Mouse (Mus musculus) heart, adult 2 months (tissue): ENCODE measurements at regions not wholly inside any gene's neighbourhood (a gene's known extent, or its start where the extent isn't known, plus 50 kb on each side); places are given as distances from the start of the nearest gene placed in this dataset.
A peak's percentile ranks its signal among the peaks of the same experiment; 100 is the strongest.

Experiments
- DNase-seq, 2 experiments: peaks; one replicate each; pipeline ENCODE4 v3.0.0; 2021
- H3K27ac ChIP-seq: fragments of 200-600 bp; 2 replicates; pipeline ENCODE4 v1.8.1; 2022
- H3K27me3 ChIP-seq: fragments of 200-500 bp; 2 replicates; pipeline ENCODE4 v1.6.1; 2012; ENCODE audit warnings: mild to moderate bottlenecking, low read length, inconsistent platforms, mixed read lengths; ENCODE audit not compliant: control insufficient read depth, insufficient read depth
- H3K36me3 ChIP-seq: fragments of 200-500 bp; 2 replicates; pipeline ENCODE4 v1.6.1; 2012; ENCODE audit warnings: low read length, inconsistent platforms; ENCODE audit not compliant: control insufficient read depth, insufficient read depth
- H3K4me1 ChIP-seq: fragments of 200-500 bp; 2 replicates; pipeline ENCODE4 v1.6.1; 2011; ENCODE audit warnings: low read length; ENCODE audit not compliant: control insufficient read depth, insufficient read depth
- H3K4me3 ChIP-seq: fragments of 200-600 bp; 2 replicates; pipeline ENCODE4 v1.8.1; 2022
- H3K79me2 ChIP-seq: fragments of 200-500 bp; replicated peaks from 2 replicates; pipeline ENCODE4 v1.6.1; 2012; ENCODE audit warnings: mild to moderate bottlenecking, inconsistent platforms, low read length, moderate library complexity, mixed read lengths; ENCODE audit not compliant: control insufficient read depth, insufficient read depth
- H3K9ac ChIP-seq: fragments of 200-500 bp; 2 replicates; pipeline ENCODE4 v1.6.1; 2012; ENCODE audit warnings: low read depth, mild to moderate bottlenecking, control low read depth, inconsistent platforms, low read length, mixed read lengths
- CTCF ChIP-seq: fragments of 200-600 bp; IDR thresholded peaks from 2 replicates; pipeline ENCODE4 v1.8.1; 2022; ENCODE audit warnings: antibody characterized with exemption, mild to moderate bottlenecking, moderate library complexity
- EP300 ChIP-seq: fragments of 200-500 bp; IDR thresholded peaks from 2 replicates; pipeline ENCODE4 v1.6.1; 2011; ENCODE audit warnings: low read depth, low read length, control low read depth; ENCODE audit not compliant: insufficient read depth
- POLR2A ChIP-seq: fragments of 200-500 bp; IDR thresholded peaks from 2 replicates; pipeline ENCODE4 v1.6.1; 2011; ENCODE audit warnings: mild to moderate bottlenecking, low read depth, low read length, control low read depth; ENCODE audit not compliant: insufficient read depth
- WGBS: fragments of 180-500 bp; shearing (Covaris S2); methylation state at CpG from one replicate; pipeline ENCODE4 v1.1.7; 2018; 5-methylcytosine and 5-hydroxymethylcytosine counted together
- intact Hi-C: fragments of 180-260 bp; cut with DNase I; formaldehyde crosslinking; loops from one replicate; pipeline ENCODE4 v1.15.1; 2025

DNA sequence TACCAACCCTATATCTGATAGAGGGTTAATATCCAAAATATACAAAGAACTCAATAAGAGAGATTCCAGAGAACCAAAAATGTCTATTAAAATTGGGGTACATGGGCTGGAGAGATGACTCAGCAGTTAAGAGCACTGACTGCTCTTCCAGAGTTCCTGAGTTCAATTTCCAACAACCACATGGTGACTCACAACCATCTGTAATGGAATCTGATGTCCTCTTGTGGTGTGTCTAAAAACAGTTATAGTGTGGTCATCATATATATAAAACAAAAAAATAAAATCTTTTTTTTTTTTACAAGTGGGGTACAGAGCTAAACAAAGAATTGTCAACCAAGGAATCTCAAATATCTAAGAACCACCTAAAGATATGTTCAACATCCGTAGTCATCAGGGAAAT is 102.5 kb upstream of the Col5a2 start:
- intact Hi-C loops, result no loop called here
- WGBS, result 76% methylated on average over 1 of the region's 1 CpGs
- H3K4me3 ChIP-seq, result no peak overlapping the region
- no peaks in the 10 kb centered on the region for H3K27me3 ChIP-seq
- no peak for DNase-seq
- H3K9ac ChIP-seq, result no peak overlapping the region
- H3K79me2 ChIP-seq, result no peaks in the 10 kb centered on the region
- H3K27ac ChIP-seq, result no peak overlapping the region
- TF ChIP-seq POLR2A (no peak), CTCF (no peak), EP300 (no peak)
- no peaks in the 10 kb centered on the region for H3K36me3 ChIP-seq
- H3K4me1 ChIP-seq, result no peaks in the 10 kb centered on the region

DNA sequence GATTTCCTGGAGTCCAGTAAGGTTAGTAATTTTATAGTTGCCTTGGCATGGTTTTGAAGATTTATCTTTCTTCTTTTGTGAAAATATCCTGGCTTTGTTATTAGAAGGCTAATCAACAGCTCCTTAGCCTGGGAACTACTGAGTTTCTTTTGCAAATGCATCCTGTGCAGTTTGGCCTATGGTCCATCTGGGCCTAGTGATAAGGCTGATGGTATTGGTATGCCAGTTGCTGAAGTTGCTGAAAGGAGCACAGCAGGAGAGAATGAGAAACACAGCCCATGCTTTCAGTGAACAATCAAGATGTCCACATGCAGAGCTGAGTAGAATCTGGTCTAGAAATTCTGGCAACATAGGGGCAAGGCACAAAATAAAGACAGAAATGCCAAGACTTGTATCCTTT is 105.2 kb upstream of the Col5a2 start:
- Histone ChIP-seq H3K4me3 (no peak overlapping the region), H3K9ac (no peak overlapping the region), H3K79me2 (no peaks in the 10 kb centered on the region), H3K4me1 (no peaks in the 10 kb centered on the region), H3K27me3 (no peaks in the 10 kb centered on the region), H3K36me3 (no peaks in the 10 kb centered on the region), H3K27ac (no peak overlapping the region)
- TF ChIP-seq CTCF, result no peak
- no peak for TF ChIP-seq EP300
- no peak for TF ChIP-seq POLR2A
- intact Hi-C loops, result no loop called here
- DNase-seq, result no peak

DNA sequence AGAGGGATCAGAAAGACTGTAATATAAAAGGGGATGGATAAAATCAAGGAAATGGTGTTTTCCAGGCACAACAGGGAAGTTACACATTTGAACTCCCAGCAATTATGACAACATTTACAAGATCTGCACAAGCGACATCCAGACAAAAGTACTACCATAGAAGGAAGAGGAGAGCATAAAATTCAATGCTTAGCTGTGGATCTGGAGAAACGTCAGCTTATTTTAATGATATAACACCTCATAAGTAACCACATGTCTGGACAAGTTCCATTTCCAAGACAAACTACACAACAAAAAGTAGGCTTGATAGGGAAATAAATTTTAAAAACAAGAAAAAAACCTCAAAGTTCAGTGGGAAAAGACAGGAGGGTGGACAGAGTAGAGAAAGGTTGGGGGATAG is 115.9 kb upstream of the Col5a2 start:
- DNase-seq, result no peak
- H3K9ac ChIP-seq, result no peak overlapping the region
- no peaks in the 10 kb centered on the region for H3K27me3 ChIP-seq
- H3K36me3 ChIP-seq, result no peaks in the 10 kb centered on the region
- no peak overlapping the region for H3K4me3 ChIP-seq
- intact Hi-C loops, result no loop called here
- H3K79me2 ChIP-seq, result no peaks in the 10 kb centered on the region
- 74% methylated on average over 2 of the region's 2 CpGs for WGBS
- no peak for TF ChIP-seq CTCF
- TF ChIP-seq EP300, result no peak
- TF ChIP-seq POLR2A, result no peak
- no peaks in the 10 kb centered on the region for H3K4me1 ChIP-seq
- no peak overlapping the region for H3K27ac ChIP-seq

DNA sequence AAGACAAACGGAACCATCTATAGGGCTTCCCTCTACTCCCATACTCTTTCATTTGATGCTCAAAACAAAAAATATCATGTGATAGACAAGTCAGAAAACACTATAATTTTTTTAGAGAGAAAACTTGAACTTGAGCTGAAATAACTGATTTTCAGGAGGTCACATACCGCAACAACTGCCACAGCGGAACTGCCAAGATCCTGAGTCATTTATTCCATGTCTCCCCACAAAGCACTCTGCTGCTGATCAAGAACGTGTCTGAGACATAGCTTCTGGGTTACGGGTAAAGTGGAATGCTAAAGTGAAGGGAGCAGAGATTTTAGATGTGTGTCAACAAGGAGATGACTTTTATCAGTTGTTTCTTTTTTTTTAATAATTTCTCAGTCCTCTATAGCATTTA is 122.8 kb upstream of the Col5a2 start:
- no peaks in the 10 kb centered on the region for H3K79me2 ChIP-seq
- H3K36me3 ChIP-seq, result no peaks in the 10 kb centered on the region
- peak overlapping the region; percentile 61 for H3K27ac ChIP-seq
- H3K4me1 ChIP-seq, result no peaks in the 10 kb centered on the region; the same call in 1 of the 2 replicates
- intact Hi-C loops, result loop anchor here (2.0 to 10.0 kb wide), 3 partner anchors 123 to 879 kb away; partner anchors contain the start of gene Col5a2
- H3K4me3 ChIP-seq, result no peak overlapping the region
- peak in 1 of 2 experiments; percentile 39 for DNase-seq
- TF ChIP-seq CTCF, result no peak
- no peak for TF ChIP-seq POLR2A
- no peak for TF ChIP-seq EP300
- no peak overlapping the region for H3K9ac ChIP-seq
- H3K27me3 ChIP-seq, result no peaks in the 10 kb centered on the region
- WGBS, result 39% methylated on average over 5 of the region's 5 CpGs

DNA sequence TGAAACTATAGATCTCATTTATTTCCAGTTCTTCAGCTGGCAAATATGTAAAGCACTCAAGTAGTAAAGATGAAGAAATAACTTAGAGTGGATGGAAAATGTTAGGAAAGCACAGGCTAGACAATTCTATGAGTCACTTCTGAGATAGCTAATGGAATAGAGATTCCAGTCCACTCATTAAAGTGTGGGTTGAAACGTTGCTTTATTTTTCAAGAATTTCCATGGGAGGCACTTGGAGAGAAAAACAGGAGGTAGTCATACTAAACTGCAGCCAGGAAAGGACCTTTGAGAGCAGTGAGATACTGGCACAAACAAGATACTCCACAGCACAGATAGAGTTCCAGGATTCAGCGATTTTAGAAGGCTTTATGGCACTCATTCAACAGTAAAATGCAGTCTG is 123.7 kb upstream of the Col5a2 start:
- WGBS, result 13% methylated on average over 2 of the region's 2 CpGs
- H3K79me2 ChIP-seq, result no peaks in the 10 kb centered on the region
- TF ChIP-seq EP300 (no peak), CTCF (no peak), POLR2A (no peak)
- no peaks in the 10 kb centered on the region; the same call in 1 of the 2 replicates for H3K4me1 ChIP-seq
- H3K9ac ChIP-seq, result no peak overlapping the region
- intact Hi-C loops, result loop anchor here (2.0 to 10.0 kb wide), 3 partner anchors 124 to 879 kb away; partner anchors contain the start of gene Col5a2
- H3K4me3 ChIP-seq, result no peak overlapping the region
- peak overlapping the region; percentile 61 for H3K27ac ChIP-seq
- peak in 1 of 2 experiments; percentile 7 for DNase-seq
- H3K27me3 ChIP-seq, result no peaks in the 10 kb centered on the region
- no peaks in the 10 kb centered on the region for H3K36me3 ChIP-seq

DNA sequence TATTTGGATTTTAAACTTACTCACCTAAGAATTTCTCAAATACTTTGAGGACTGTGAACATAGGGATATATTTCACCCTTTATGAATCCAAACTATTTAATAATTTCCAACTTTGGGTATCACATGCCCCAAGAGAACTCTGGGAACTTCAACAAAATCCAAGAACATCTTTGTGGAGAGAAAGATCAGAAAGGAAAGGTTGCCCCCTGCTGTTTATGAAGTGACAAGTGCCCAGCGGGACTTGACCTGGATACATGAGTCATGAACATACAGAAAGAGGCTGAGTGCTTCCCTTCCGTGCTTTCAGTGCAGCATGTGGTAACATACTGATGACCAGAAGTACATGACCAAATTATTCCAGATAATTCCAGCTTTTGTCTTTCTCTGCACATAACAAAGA is 124.8 kb upstream of the Col5a2 start:
- H3K27ac ChIP-seq, result no peak overlapping the region
- intact Hi-C loops, result loop anchor here (1.0 to 10.0 kb wide), 4 partner anchors 125 to 881 kb away; partner anchors contain the start of gene Col5a2
- 6% methylated on average over 2 of the region's 2 CpGs for WGBS
- H3K36me3 ChIP-seq, result no peaks in the 10 kb centered on the region
- no peaks in the 10 kb centered on the region; the same call in 1 of the 2 replicates for H3K4me1 ChIP-seq
- peak in 1 of 2 experiments; percentile 21 for DNase-seq
- TF ChIP-seq CTCF (peak; percentile 84), EP300 (no peak)
- no peaks in the 10 kb centered on the region for H3K27me3 ChIP-seq
- H3K9ac ChIP-seq, result no peak overlapping the region
- no peaks in the 10 kb centered on the region for H3K79me2 ChIP-seq
- no peak overlapping the region for H3K4me3 ChIP-seq

DNA sequence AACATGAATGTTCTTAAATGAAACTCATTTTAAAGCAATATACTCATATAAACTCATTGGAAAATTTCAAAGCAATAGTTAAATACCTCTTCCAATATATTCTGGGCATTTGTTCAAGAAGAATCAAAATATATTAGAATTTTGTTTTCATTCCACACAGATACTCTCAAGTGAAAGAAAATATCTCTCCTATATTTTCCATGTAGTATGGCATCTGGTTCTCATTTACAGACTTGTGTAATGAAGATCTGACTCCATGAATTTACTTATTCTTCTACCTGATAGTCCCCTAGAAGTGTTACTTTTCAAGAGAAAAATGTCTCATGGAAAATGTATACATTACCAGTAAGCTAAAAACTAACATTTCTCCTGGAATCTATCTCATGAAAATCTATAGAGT is 144.2 kb upstream of the Col5a2 start:
- Histone ChIP-seq H3K79me2 (no peaks in the 10 kb centered on the region), H3K27me3 (no peaks in the 10 kb centered on the region), H3K4me3 (no peak overlapping the region), H3K36me3 (no peaks in the 10 kb centered on the region), H3K9ac (no peak overlapping the region), H3K4me1 (no peaks in the 10 kb centered on the region), H3K27ac (no peak overlapping the region)
- DNase-seq, result no peak
- TF ChIP-seq EP300 (no peak), POLR2A (no peak), CTCF (no peak)
- intact Hi-C loops, result no loop called here
